Mouse (Mus musculus) kidney, postnatal 0 days (tissue): Measurements from ENCODE around the gene Nsg2. TPM values are rescaled to one million over a fixed set of nuclear protein-coding genes. Genes with fewer than 3 reads are reported as not detected.
A peak's percentile ranks its signal among the peaks of the same experiment; 100 is the strongest.

Experiments
- ATAC-seq: fragments of 200-750 bp; cut with Nextera tagmentation; replicated peaks from 2 replicates; pipeline ENCODE4 v1.8.0; 2017; ENCODE audit warnings: low read depth, moderate number of reproducible peaks, moderate TSS enrichment, moderate library complexity; ENCODE audit not compliant: low FRiP score
- DNase-seq: peaks from one replicate; pipeline ENCODE4 v3.0.0-alpha.2; 2016; ENCODE audit warnings: low spot score
- H3K27ac ChIP-seq: fragments of 300-500 bp; sonication (generic); 2 replicates; pipeline ENCODE4 v1.5.1; 2014; ENCODE audit warnings: mild to moderate bottlenecking
- H3K27me3 ChIP-seq: fragments of 300-500 bp; sonication (generic); 2 replicates; pipeline ENCODE4 v1.6.1; 2014; ENCODE audit warnings: low read length, mixed read lengths; ENCODE audit not compliant: insufficient read depth
- H3K36me3 ChIP-seq: fragments of 300-500 bp; sonication (generic); 2 replicates; pipeline ENCODE4 v1.6.1; 2014; ENCODE audit warnings: low read length, mixed read lengths; ENCODE audit not compliant: insufficient read depth
- H3K4me1 ChIP-seq: fragments of 300-500 bp; sonication (generic); replicated peaks from 2 replicates; pipeline ENCODE4 v1.6.1; 2014; ENCODE audit warnings: antibody characterized with exemption, low read length, mixed read lengths; ENCODE audit not compliant: insufficient read depth
- H3K4me2 ChIP-seq: fragments of 300-500 bp; sonication (generic); 2 replicates; pipeline ENCODE4 v1.6.1; 2014; ENCODE audit warnings: mild to moderate bottlenecking, low read length, moderate library complexity, mixed read lengths
- H3K4me3 ChIP-seq: fragments of 300-500 bp; sonication (generic); replicated peaks from 2 replicates; pipeline ENCODE4 v1.5.1; 2014; ENCODE audit warnings: low read depth, low read length
- H3K9ac ChIP-seq: fragments of 300-500 bp; sonication (generic); 2 replicates; pipeline ENCODE4 v1.6.1; 2014; ENCODE audit warnings: low read depth, low read length
- H3K9me3 ChIP-seq: fragments of 300-500 bp; sonication (generic); replicated peaks from 2 replicates; pipeline ENCODE4 v1.6.1; 2016; ENCODE audit warnings: low read length, inconsistent platforms, mixed read lengths
- CTCF ChIP-seq: IDR thresholded peaks from 2 replicates; pipeline ENCODE4 v1.5.1; 2016; ENCODE audit warnings: antibody characterized with exemption, low read depth, mild to moderate bottlenecking, moderate library complexity
- WGBS: fragments of 180-500 bp; shearing (Covaris S2); extraction: QIAGEN DNeasy Blood & Tissue Kit; methylation state at CpG from one replicate; pipeline ENCODE4 v1.1.7; 2014; 5-methylcytosine and 5-hydroxymethylcytosine counted together
- polyA plus RNA-seq: library from polyadenylated mRNA; unstranded; fragments of >200 nt; fragmentation: Nextera tagmentation; extraction: Ambion mirVana; gene quantifications from 2 replicates; pipeline ENCODE4 v1.2.1, GENCODE M21; 2015

The Nsg2 gene
- polyA plus RNA-seq, 1 experiment from 2014 or later = 7.2 TPM

- H3K4me1 ChIP-seq = peaks cover 10% of the 10 kb centered on the region; the same call in 1 of the 2 replicates
- no peaks in the 10 kb centered on the region for H3K9me3 ChIP-seq
- peak; percentile 10; the same call in 1 of the 2 replicates for TF ChIP-seq CTCF
- WGBS = 77% methylated on average over 9 of the region's 9 CpGs
- no peaks in the 10 kb centered on the region for H3K27me3 ChIP-seq
- no peak overlapping the region for H3K9ac ChIP-seq
- H3K27ac ChIP-seq = no peak overlapping the region
- DNase-seq = no peak
- H3K4me3 ChIP-seq = no peak overlapping the region
- no peak overlapping the region for H3K4me2 ChIP-seq
- no peak for ATAC-seq
- H3K36me3 ChIP-seq = no peaks in the 10 kb centered on the region
These were observed 104.3 kb downstream of the Nsg2 start for GRCm38 (mm10) chr11:32104406-32105116.

GRCm38 (mm10) chr11:32105750-32106646 is 105.7 kb downstream of the Nsg2 start:
- WGBS = 43% methylated on average over 10 of the region's 10 CpGs
- ATAC-seq (peak; percentile 40; the same call in 1 of the 2 replicates), DNase-seq (peak; percentile 33)
- H3K36me3 ChIP-seq = no peaks in the 10 kb centered on the region
- H3K4me2 ChIP-seq = no peak overlapping the region
- no peaks in the 10 kb centered on the region for H3K27me3 ChIP-seq
- H3K9me3 ChIP-seq = no peaks in the 10 kb centered on the region
- peak; percentile 60 for TF ChIP-seq CTCF
- H3K27ac ChIP-seq = 0 out of 2 replicates have a peak overlapping the region, but pooled peaks have one; percentile 31
- no peak overlapping the region for H3K9ac ChIP-seq
- no peak overlapping the region for H3K4me3 ChIP-seq
- peaks cover 10% of the 10 kb centered on the region; the same call in 1 of the 2 replicates for H3K4me1 ChIP-seq

GRCm38 (mm10) chr11:32106647-32106985 is 106.4 kb downstream of the Nsg2 start:
- 80% methylated on average over 4 of the region's 4 CpGs for WGBS
- no peaks in the 10 kb centered on the region for H3K36me3 ChIP-seq
- H3K27ac ChIP-seq = no peak overlapping the region
- no peaks in the 10 kb centered on the region for H3K9me3 ChIP-seq
- H3K9ac ChIP-seq = no peak overlapping the region
- ATAC-seq = no peak
- no peak overlapping the region for H3K4me2 ChIP-seq
- no peak overlapping the region for H3K4me3 ChIP-seq
- no peak for TF ChIP-seq CTCF
- H3K4me1 ChIP-seq = peaks cover 10% of the 10 kb centered on the region; the same call in 1 of the 2 replicates
- no peaks in the 10 kb centered on the region for H3K27me3 ChIP-seq
- no peak for DNase-seq

- Histone ChIP-seq H3K4me1 (peaks cover 1% of the 10 kb centered on the region; the same call in 1 of the 2 replicates), H3K27me3 (no peaks in the 10 kb centered on the region), H3K9me3 (no peaks in the 10 kb centered on the region), H3K9ac (no peak overlapping the region), H3K4me3 (no peak overlapping the region), H3K4me2 (no peak overlapping the region), H3K36me3 (no peaks in the 10 kb centered on the region), H3K27ac (no peak overlapping the region)
- WGBS = 80% methylated on average over 8 of the region's 8 CpGs
- DNase-seq (no peak), ATAC-seq (no peak)
- TF ChIP-seq CTCF = no peak
These were observed 108.2 kb downstream of the Nsg2 start for GRCm38 (mm10) chr11:32108441-32108840.

Other genes with a start within 250 kb of the Nsg2 start
- gene Cpeb4, start 128.3 kb upstream of the Nsg2 start, polyA plus RNA-seq = 6.1 and 6.7 TPM in 2 replicates
- gene 4930524B15Rik, start 34.9 kb upstream of the Nsg2 start, polyA plus RNA-seq = 0.10 and 0.18 TPM in 2 replicates
- gene Il9r, start 199.8 kb downstream of the Nsg2 start, polyA plus RNA-seq = not detected in 2 replicates
- gene Snrnp25, start 205.0 kb downstream of the Nsg2 start, polyA plus RNA-seq = 49.5 and 49.6 TPM in 2 replicates
- 49.3 and 55.0 TPM in 2 replicates for gene Rhbdf1, start 221.8 kb downstream of the Nsg2 start, polyA plus RNA-seq
- 31.6 and 33.0 TPM in 2 replicates for gene Mpg, start 226.0 kb downstream of the Nsg2 start, polyA plus RNA-seq